8 mouse cellular contexts compared by ENCODE assay signal in the genomic region with DNA sequence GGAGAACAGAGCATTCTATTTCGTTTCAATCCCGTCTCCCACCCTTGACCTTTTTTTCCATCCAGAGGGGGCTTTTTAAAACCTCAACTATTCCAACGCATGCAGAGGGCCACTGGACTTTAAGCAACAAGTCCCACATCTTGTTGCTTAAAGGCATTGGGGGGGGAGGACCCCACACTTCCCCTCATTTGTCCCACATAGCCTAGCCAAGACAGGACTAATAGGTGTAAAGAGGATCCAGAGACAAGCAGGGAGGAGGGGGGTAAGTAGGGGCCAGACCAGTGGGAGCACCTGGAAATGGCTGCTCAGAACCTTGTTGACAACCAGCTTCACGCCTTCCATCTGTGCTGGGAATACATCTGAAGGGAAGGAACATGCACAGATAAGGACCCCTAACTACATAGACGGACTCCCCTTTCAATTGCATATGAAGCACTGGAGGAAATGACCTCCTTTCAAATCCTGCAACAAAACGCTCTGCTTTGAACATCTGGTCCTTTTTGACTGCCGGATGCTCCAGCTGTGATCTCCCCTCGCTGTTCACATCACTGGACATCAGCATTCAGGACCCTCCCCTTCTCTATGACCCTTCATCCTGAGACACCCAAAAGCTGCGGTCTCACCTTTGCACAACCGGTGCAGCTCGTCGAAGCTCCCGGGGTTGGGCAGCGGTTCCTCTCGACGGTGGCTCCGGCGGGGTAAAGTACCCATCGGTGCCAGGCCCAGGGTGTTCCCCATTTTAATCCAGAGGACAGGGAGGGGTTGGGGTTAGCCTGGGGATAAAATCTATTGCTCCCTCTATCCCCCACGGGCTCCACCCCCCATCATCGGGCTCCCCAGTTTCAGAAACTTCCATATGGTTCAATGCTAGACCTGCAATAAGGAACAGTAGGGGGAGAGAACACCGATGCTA. TPM values are rescaled to one million over a fixed set of nuclear protein-coding genes. Genes with fewer than 3 reads are reported as not detected.
A peak's percentile ranks its signal among the peaks of the same experiment; 100 is the strongest.
DNase-seq lines count a peak whose midpoint lies in the region; ATAC-seq and TF ChIP-seq lines count a peak whose summit lies in the region.

No protein-coding gene starts in this region.

- no peaks in the 10 kb centered on the region for H3K79me3 ChIP-seq in C2C12 (ENCODE audit: low read depth)

- H3ac ChIP-seq in C2C12 (ENCODE audit: control insufficient read depth, insufficient read length, low read depth), result peak overlapping the region; percentile 76

- peak overlapping the region; percentile 82 for H3K4me2 ChIP-seq in heart, embryonic 12.5 days
- peak overlapping the region; percentile 79 for H3K4me2 ChIP-seq in heart, embryonic 16.5 days (ENCODE audit: low read depth, low read length)
- H3K4me2 ChIP-seq in limb, embryonic 15.5 days, result peak overlapping the region; percentile 87

- peaks cover 23% of the 10 kb centered on the region for H3K36me3 ChIP-seq in heart, embryonic 12.5 days
- peaks cover 18% of the 10 kb centered on the region for H3K36me3 ChIP-seq in C2C12 (ENCODE audit: control insufficient read depth, insufficient read depth)
- H3K36me3 ChIP-seq in heart, embryonic 16.5 days (ENCODE audit: control insufficient read depth, insufficient read depth), result peaks cover 19% of the 10 kb centered on the region
- H3K36me3 ChIP-seq in limb, embryonic 15.5 days, result peaks cover 20% of the 10 kb centered on the region

- no peak for DNase-seq in heart, postnatal 36 days
- DNase-seq in cerebellum, adult 18-20 months, result peak; percentile 27 to 39
- DNase-seq in retina, postnatal 1 day, result peak; percentile 11
- no peak for DNase-seq in layer of hippocampus, adult 9-11 months

- peaks cover 9% of the 10 kb centered on the region for H3K4me1 ChIP-seq in heart, embryonic 12.5 days (replicated peaks)
- H3K4me1 ChIP-seq in heart, embryonic 16.5 days (ENCODE audit: control insufficient read depth, insufficient read depth, low read length), result peaks cover 10% of the 10 kb centered on the region
- H3K4me1 ChIP-seq in limb, embryonic 15.5 days, result peaks cover 15% of the 10 kb centered on the region

- no peaks in the 10 kb centered on the region for H3K9me3 ChIP-seq in heart, embryonic 12.5 days (replicated peaks)
- H3K9me3 ChIP-seq in heart, embryonic 16.5 days (replicated peaks; ENCODE audit: control insufficient read depth, low read length), result no peaks in the 10 kb centered on the region
- H3K9me3 ChIP-seq in limb, embryonic 15.5 days, result no peaks in the 10 kb centered on the region

- intact Hi-C loops in heart, postnatal 36 days (cut with DNase I), result loop anchor here (2.0 kb wide), 4 partner anchors 25 to 65 kb away; a partner anchor contains a TSS

- H3K27me3 ChIP-seq in heart, embryonic 12.5 days (replicated peaks), result no peaks in the 10 kb centered on the region
- no peaks in the 10 kb centered on the region for H3K27me3 ChIP-seq in C2C12 (ENCODE audit: control insufficient read depth, insufficient read depth, insufficient read length)
- no peaks in the 10 kb centered on the region for H3K27me3 ChIP-seq in heart, embryonic 16.5 days (ENCODE audit: control insufficient read depth, insufficient read depth, low read length)
- no peaks in the 10 kb centered on the region for H3K27me3 ChIP-seq in limb, embryonic 15.5 days

- peak; percentile 0; the same call in 1 of the 2 replicates for ATAC-seq in heart, embryonic 12.5 days (ENCODE audit: insufficient number of reproducible peaks, low FRiP score)
- 0 out of 2 replicates have a peak, but pooled peaks have one; percentile 0 for ATAC-seq in heart, embryonic 16.5 days (replicated peaks; ENCODE audit: extremely low read depth, insufficient read depth, low FRiP score)
- no peak; the same call in 1 of the 2 replicates for ATAC-seq in limb, embryonic 15.5 days (ENCODE audit: insufficient number of reproducible peaks, low FRiP score, low TSS enrichment, low read depth)

- peak overlapping the region; percentile 74 for H3K9ac ChIP-seq in heart, embryonic 12.5 days
- H3K9ac ChIP-seq in heart, embryonic 16.5 days (ENCODE audit: low read length), result peak overlapping the region; percentile 78
- H3K9ac ChIP-seq in limb, embryonic 15.5 days, result peak overlapping the region; percentile 35

- no peaks in the 10 kb centered on the region for H3K79me2 ChIP-seq in C2C12 (ENCODE audit: control insufficient read depth, insufficient read depth)

- peak overlapping the region; percentile 67 for H3K4me3 ChIP-seq in heart, embryonic 12.5 days
- peak overlapping the region; percentile 66 for H3K4me3 ChIP-seq in C2C12 (ENCODE audit: insufficient read depth, poor library complexity, severe bottlenecking)
- peak overlapping the region; percentile 73 for H3K4me3 ChIP-seq in heart, embryonic 16.5 days (ENCODE audit: low read length)
- H3K4me3 ChIP-seq in limb, embryonic 15.5 days, result peak overlapping the region; percentile 64

- H3K27ac ChIP-seq in heart, embryonic 12.5 days (ENCODE audit: poor library complexity, severe bottlenecking), result peak overlapping the region; percentile 29; the same call in 1 of the 2 replicates
- H3K27ac ChIP-seq in heart, embryonic 16.5 days (ENCODE audit: low read length), result peak overlapping the region; percentile 58
- no peak overlapping the region for H3K27ac ChIP-seq in limb, embryonic 15.5 days

- 8% methylated on average over 22 of the region's 22 CpGs for WGBS in heart, embryonic 12.5 days
- 3% methylated on average over 22 of the region's 22 CpGs for WGBS in heart, embryonic 16.5 days
- 7% methylated on average over 22 of the region's 22 CpGs for WGBS in limb, embryonic 15.5 days

- no peak for TF ChIP-seq CTCF in C2C12 (IDR thresholded peaks at IDR 0.05; ENCODE audit: control insufficient read depth, insufficient read depth, insufficient read length)

TF ChIP-seq in C2C12, 6 proteins besides CTCF, POLR2A, EP300 and RAD21:
- TF ChIP-seq FOSL1 (IDR thresholded peaks at IDR 0.05; ENCODE audit: insufficient read depth, low read length, poor library complexity, severe bottlenecking) (no peak), MAX (IDR thresholded peaks at IDR 0.05) (no peak), CEBPB (IDR thresholded peaks at IDR 0.05; ENCODE audit: low read depth) (no peak), USF1 (IDR thresholded peaks at IDR 0.05; ENCODE audit: low read depth) (no peak), MYOG (IDR thresholded peaks at IDR 0.05; ENCODE audit: control insufficient read depth, extremely low read depth, insufficient read length) (no peak)

RNA-seq across cellular contexts. Expression of a gene that starts 0.8 kb away (rescaled TPM):
- 41.8 and 43.3 TPM in 2 replicates for polyA plus RNA-seq in heart, embryonic 12.5 days (2016; fragmentation: Nextera tagmentation; extraction: Ambion mirVana)
- total RNA-seq in heart, postnatal 36 days (2021), result 10 to 100 TPM; 81.8 to 82.7 TPM
- polyA plus RNA-seq in C2C12 (2012; fragmentation: generic; extraction: Trizol), result 58.7 TPM
- 60.7 and 68.9 TPM in 2 replicates for polyA plus RNA-seq in heart, embryonic 16.5 days (2015; fragmentation: Nextera tagmentation; extraction: Ambion mirVana)
- 29.8 and 32.7 TPM in 2 replicates for polyA plus RNA-seq in limb, embryonic 15.5 days (2015; fragmentation: Nextera tagmentation; extraction: Ambion mirVana)

RNA-seq across cellular contexts. Expression of a gene that starts 3.3 kb away (rescaled TPM):
- polyA plus RNA-seq in heart, embryonic 12.5 days (2016; fragmentation: Nextera tagmentation; extraction: Ambion mirVana), result 10.7 and 46.5 TPM in 2 replicates
- 1 to 10 TPM in 1 of 2 experiments, under 1 TPM in 1; 0.75 to 2.0 TPM for total RNA-seq in heart, postnatal 36 days (2021)
- polyA plus RNA-seq in C2C12 (2012; fragmentation: generic; extraction: Trizol), result not detected
- polyA plus RNA-seq in heart, embryonic 16.5 days (2015; fragmentation: Nextera tagmentation; extraction: Ambion mirVana), result 10.6 and 11.9 TPM in 2 replicates
- 3.6 and 17.5 TPM in 2 replicates for polyA plus RNA-seq in limb, embryonic 15.5 days (2015; fragmentation: Nextera tagmentation; extraction: Ambion mirVana)

RNA-seq across cellular contexts. Expression of a gene that starts 7.8 kb away (rescaled TPM):
- polyA plus RNA-seq in heart, embryonic 12.5 days (2016; fragmentation: Nextera tagmentation; extraction: Ambion mirVana), result 0.19 and 0.22 TPM in 2 replicates
- total RNA-seq in heart, postnatal 36 days (2021), result under 1 TPM in 1 of 2 experiments, not detected in 1; 0.08 TPM
- polyA plus RNA-seq in C2C12 (2012; fragmentation: generic; extraction: Trizol), result 0.04 TPM
- 0.35 and 0.43 TPM in 2 replicates for polyA plus RNA-seq in heart, embryonic 16.5 days (2015; fragmentation: Nextera tagmentation; extraction: Ambion mirVana)
- polyA plus RNA-seq in limb, embryonic 15.5 days (2015; fragmentation: Nextera tagmentation; extraction: Ambion mirVana), result 0.11 and 0.33 TPM in 2 replicates

RNA-seq across cellular contexts. Expression of a gene that starts 12.6 kb away (rescaled TPM):
- polyA plus RNA-seq in heart, embryonic 12.5 days (2016; fragmentation: Nextera tagmentation; extraction: Ambion mirVana), result 15.3 and 16.4 TPM in 2 replicates
- total RNA-seq in heart, postnatal 36 days (2021), result 10 to 100 TPM; 13.3 to 16.3 TPM
- not detected for polyA plus RNA-seq in C2C12 (2012; fragmentation: generic; extraction: Trizol)
- polyA plus RNA-seq in heart, embryonic 16.5 days (2015; fragmentation: Nextera tagmentation; extraction: Ambion mirVana), result 34.4 and 36.3 TPM in 2 replicates
- polyA plus RNA-seq in limb, embryonic 15.5 days (2015; fragmentation: Nextera tagmentation; extraction: Ambion mirVana), result 94.7 and 98.6 TPM in 2 replicates

RNA-seq across cellular contexts. Expression of a gene that starts 25.5 kb away (rescaled TPM):
- polyA plus RNA-seq in heart, embryonic 12.5 days (2016; fragmentation: Nextera tagmentation; extraction: Ambion mirVana), result 32.7 and 33.4 TPM in 2 replicates
- total RNA-seq in heart, postnatal 36 days (2021), result 100 to 1,000 TPM; 222 to 295 TPM
- polyA plus RNA-seq in C2C12 (2012; fragmentation: generic; extraction: Trizol), result 0.13 TPM
- 48.9 and 57.2 TPM in 2 replicates for polyA plus RNA-seq in heart, embryonic 16.5 days (2015; fragmentation: Nextera tagmentation; extraction: Ambion mirVana)
- polyA plus RNA-seq in limb, embryonic 15.5 days (2015; fragmentation: Nextera tagmentation; extraction: Ambion mirVana), result 5.8 and 7.1 TPM in 2 replicates

Comparison
In these comparisons a context has a peak if more than half of its experiments do, and no peak if none do; other contexts are left out.
1. DNase-seq: peak in cerebellum, adult 18-20 months (2 of 2) and retina, postnatal 1 day (single experiment); none in heart, postnatal 36 days (0 of 2) and layer of hippocampus, adult 9-11 months (single experiment).
2. Peak in every context shown above with its lines, with median percentiles within 50 percentile points of each other: H3K4me2 ChIP-seq, H3K4me3 ChIP-seq and H3K9ac ChIP-seq.